Mouse (Mus musculus) intestine, postnatal 0 days (tissue): ENCODE data around the gene Anp32e. TPM values are rescaled to one million over a fixed set of nuclear protein-coding genes. Genes with fewer than 3 reads are reported as not detected.
A peak's percentile ranks its signal among the peaks of the same experiment; 100 is the strongest.
"Not testable (repeated sequence)": the region's sequence is repeated elsewhere in the genome, so short reads cannot be mapped to it uniquely, and the experiment has no call there.

Experiments used
- ATAC-seq: fragments of 200-750 bp; cut with Nextera tagmentation; 2 replicates; pipeline ENCODE4 v1.8.0; 2017; ENCODE audit warnings: mild to moderate bottlenecking, moderate TSS enrichment, moderate library complexity
- H3K27ac ChIP-seq: fragments of 300-500 bp; sonication (generic); 2 replicates; pipeline ENCODE4 v1.5.1; 2014; ENCODE audit warnings: mild to moderate bottlenecking, low read depth, low read length, moderate library complexity
- H3K27me3 ChIP-seq: fragments of 300-500 bp; sonication (generic); replicated peaks from 2 replicates; pipeline ENCODE4 v1.6.1; 2014; ENCODE audit warnings: low read length, mixed read lengths; ENCODE audit not compliant: control insufficient read depth, insufficient read depth
- H3K36me3 ChIP-seq: fragments of 300-500 bp; sonication (generic); 2 replicates; pipeline ENCODE4 v1.6.1; 2014; ENCODE audit warnings: mild to moderate bottlenecking, moderate library complexity; ENCODE audit not compliant: control insufficient read depth, insufficient read depth
- H3K4me1 ChIP-seq: fragments of 300-500 bp; sonication (generic); replicated peaks from 2 replicates; pipeline ENCODE4 v1.6.1; 2014; ENCODE audit warnings: antibody characterized with exemption, low read length, mixed read lengths; ENCODE audit not compliant: control insufficient read depth, insufficient read depth
- H3K4me2 ChIP-seq: fragments of 300-500 bp; sonication (generic); replicated peaks from 2 replicates; pipeline ENCODE4 v1.6.1; 2014; ENCODE audit warnings: low read depth, mild to moderate bottlenecking, moderate library complexity
- H3K4me3 ChIP-seq: fragments of 300-500 bp; sonication (generic); 2 replicates; pipeline ENCODE4 v1.5.1; 2014; ENCODE audit warnings: low read depth, low read length
- H3K9ac ChIP-seq: fragments of 300-500 bp; sonication (generic); 2 replicates; pipeline ENCODE4 v1.6.1; 2014; ENCODE audit warnings: mild to moderate bottlenecking, low read depth, low read length
- H3K9me3 ChIP-seq: fragments of 300-500 bp; sonication (generic); 2 replicates; pipeline ENCODE4 v1.6.1; 2016; ENCODE audit warnings: mixed run types; ENCODE audit not compliant: control insufficient read depth
- CTCF ChIP-seq: sonication (generic); IDR thresholded peaks from 2 replicates; pipeline ENCODE4 v1.5.1; 2016; ENCODE audit warnings: low read depth, mild to moderate bottlenecking, control low read depth, antibody characterized with exemption, moderate library complexity
- WGBS: fragments of 180-500 bp; shearing (Covaris S2); extraction: QIAGEN DNeasy Blood & Tissue Kit; methylation state at CpG from one replicate; pipeline ENCODE4 v1.1.7; 2014; 5-methylcytosine and 5-hydroxymethylcytosine counted together
- polyA plus RNA-seq: library from polyadenylated mRNA; unstranded; fragments of >200 nt; fragmentation: Nextera tagmentation; extraction: Ambion mirVana; gene quantifications from 2 replicates; pipeline ENCODE4 v1.2.1, GENCODE M21; 2015

Gene Anp32e
- polyA plus RNA-seq, 1 experiment from 2014 or later = 71.7 TPM

- Histone ChIP-seq H3K27ac (peak overlapping the region; percentile 76), H3K4me3 (peak overlapping the region; percentile 67), H3K9ac (peak overlapping the region; percentile 71), H3K36me3 (peaks cover 3% of the 10 kb centered on the region; the same call in 1 of the 2 replicates), H3K9me3 (no peaks in the 10 kb centered on the region), H3K4me1 (0 out of 2 replicates have a peak, but pooled peaks cover 3% of the 10 kb centered on the region), H3K4me2 (peak overlapping the region; percentile 77), H3K27me3 (no peaks in the 10 kb centered on the region)
- TF ChIP-seq CTCF = no peak
- WGBS = 3% methylated on average over 14 of the region's 16 CpGs
- peak; percentile 17; the same call in 1 of the 2 replicates for ATAC-seq
Observed at GRCm38 (mm10) chr3:95894317-95895160, 34.5 kb upstream of the Anp32e start.

GRCm38 (mm10) chr3:95895501-95895900 is 33.5 kb upstream of the Anp32e start:
- WGBS = 84% methylated on average over 7 of the region's 7 CpGs
- ATAC-seq, H3K4me3 ChIP-seq, H3K4me1 ChIP-seq, H3K9ac ChIP-seq, H3K27ac ChIP-seq, H3K9me3 ChIP-seq, H3K36me3 ChIP-seq, H3K27me3 ChIP-seq: not testable (repeated sequence)
- H3K4me2 ChIP-seq = 0 out of 2 replicates have a peak overlapping the region, but pooled peaks have one; percentile 77

- Histone ChIP-seq H3K27ac (no peak overlapping the region), H3K9me3 (no peaks in the 10 kb centered on the region), H3K27me3 (peaks cover 8% of the 10 kb centered on the region; the same call in 1 of the 2 replicates), H3K4me1 (no peaks in the 10 kb centered on the region), H3K36me3 (peaks cover 3% of the 10 kb centered on the region; the same call in 1 of the 2 replicates), H3K9ac (no peak overlapping the region), H3K4me2 (no peak overlapping the region), H3K4me3 (no peak overlapping the region)
- TF ChIP-seq CTCF = no peak
- WGBS = 73% methylated on average over 13 of the region's 13 CpGs
- no peak for ATAC-seq
Observed at GRCm38 (mm10) chr3:95899800-95900524, 29.1 kb upstream of the Anp32e start.

DNA sequence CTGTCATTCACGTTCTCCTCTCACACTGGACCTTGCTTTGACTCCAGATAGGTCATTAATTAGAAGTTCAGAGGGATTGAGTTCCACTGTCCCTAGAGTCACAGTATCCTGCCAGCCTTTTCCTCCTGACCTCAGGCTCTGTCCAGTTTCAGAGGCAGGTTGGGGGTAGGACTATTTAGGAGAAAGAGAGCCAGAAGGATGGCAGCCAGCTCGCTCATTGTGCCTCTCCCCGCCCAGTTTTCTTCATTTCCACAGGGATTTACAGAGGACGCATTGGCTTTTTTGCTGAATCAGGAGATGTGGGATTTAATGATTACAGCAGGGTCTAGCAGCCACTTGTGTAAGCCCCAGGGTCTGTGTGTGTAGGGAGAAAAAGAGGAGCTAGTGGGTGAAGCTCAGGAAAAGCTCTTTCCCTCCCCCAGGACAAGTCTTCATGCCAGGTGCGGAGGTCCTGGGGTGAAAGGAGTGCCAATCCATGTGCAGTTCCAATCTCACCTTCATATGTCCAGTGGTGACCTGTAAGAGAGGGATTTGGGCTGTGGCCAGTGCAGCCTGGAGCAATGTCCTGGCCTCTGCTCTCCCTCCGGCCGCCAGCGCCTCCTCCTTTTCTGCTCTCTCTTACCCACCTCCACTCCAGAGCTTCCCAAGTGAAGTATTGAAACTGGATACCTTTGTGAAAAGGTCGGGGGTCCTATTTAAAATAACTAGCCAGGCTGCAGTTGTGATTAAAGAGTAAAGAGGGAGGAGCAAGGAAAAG is 27.3 kb upstream of the Anp32e start:
- H3K27ac ChIP-seq = no peak overlapping the region
- H3K4me1 ChIP-seq = no peaks in the 10 kb centered on the region
- no peak for ATAC-seq
- TF ChIP-seq CTCF = no peak
- H3K4me2 ChIP-seq = no peak overlapping the region
- no peak overlapping the region for H3K4me3 ChIP-seq
- H3K27me3 ChIP-seq = peaks cover 8% of the 10 kb centered on the region; the same call in 1 of the 2 replicates
- WGBS = 72% methylated on average over 9 of the region's 9 CpGs
- no peak overlapping the region for H3K9ac ChIP-seq
- H3K36me3 ChIP-seq = peaks cover 3% of the 10 kb centered on the region; the same call in 1 of the 2 replicates
- H3K9me3 ChIP-seq = no peaks in the 10 kb centered on the region

- Histone ChIP-seq H3K27me3 (peaks cover 8% of the 10 kb centered on the region; the same call in 1 of the 2 replicates), H3K27ac (no peak overlapping the region), H3K9me3 (no peaks in the 10 kb centered on the region), H3K4me2 (no peak overlapping the region), H3K36me3 (peaks cover 3% of the 10 kb centered on the region; the same call in 1 of the 2 replicates), H3K4me1 (no peaks in the 10 kb centered on the region), H3K9ac (no peak overlapping the region), H3K4me3 (no peak overlapping the region)
- no peak for TF ChIP-seq CTCF
- ATAC-seq = no peak
Observed at GRCm38 (mm10) chr3:95902373-95902625, 26.7 kb upstream of the Anp32e start.

GRCm38 (mm10) chr3:95902643-95903042 is 26.4 kb upstream of the Anp32e start:
- 45% methylated on average over 6 of the region's 6 CpGs for whole genome bisulfite sequencing
- no peak for ATAC-seq
- H3K27ac ChIP-seq = no peak overlapping the region

More at GRCm38 (mm10) chr3:95902643-95903042, 26.4 kb upstream of the Anp32e start:
- H3K36me3 ChIP-seq = peaks cover 3% of the 10 kb centered on the region; the same call in 1 of the 2 replicates
- H3K4me1 ChIP-seq = no peaks in the 10 kb centered on the region
- no peak overlapping the region for H3K9ac ChIP-seq
- H3K4me2 ChIP-seq = no peak overlapping the region
- H3K27me3 ChIP-seq = peaks cover 8% of the 10 kb centered on the region; the same call in 1 of the 2 replicates
- no peaks in the 10 kb centered on the region for H3K9me3 ChIP-seq
- no peak for TF ChIP-seq CTCF
- no peak overlapping the region for H3K4me3 ChIP-seq
